Mouse (Mus musculus): ENCODE data around the gene Irf1. TPM values are rescaled to one million over a fixed set of nuclear protein-coding genes. Genes with fewer than 3 reads are reported as not detected.

Gene Irf1
- polyA plus RNA-seq, 1 experiment from 2014 or later: 8.2 TPM

- WGBS: 89% methylated on average over 2 of the region's 2 CpGs
- Histone ChIP-seq H3K27me3 (ENCODE audit: low read depth, poor library complexity, severe bottlenecking) (no peaks in the 10 kb centered on the region), H3K4me1 (peaks cover 6% of the 10 kb centered on the region; the same call in 1 of the 2 replicates)
Measured at GRCm38 (mm10) chr11:53779808-53780207, 10.0 kb downstream of the Irf1 start.

GRCm38 (mm10) chr11:53780262-53780661, 10.4 kb downstream of the Irf1 start:
- H3K36me3 ChIP-seq: peaks cover 13% of the 10 kb centered on the region
- WGBS: 71% methylated on average over 3 of the region's 3 CpGs
- peaks cover 6% of the 10 kb centered on the region; the same call in 1 of the 2 replicates for H3K4me1 ChIP-seq
- no peak overlapping the region for H3K27ac ChIP-seq
- H3K9me3 ChIP-seq (replicated peaks): no peaks in the 10 kb centered on the region
- H3K27me3 ChIP-seq (ENCODE audit: low read depth, poor library complexity, severe bottlenecking): no peaks in the 10 kb centered on the region
- DNase-seq (ENCODE audit: low spot score): no peak
- no peak overlapping the region for H3K4me3 ChIP-seq

More at GRCm38 (mm10) chr11:53779808-53780207, 10.0 kb downstream of the Irf1 start:
- Histone ChIP-seq H3K36me3 (peaks cover 17% of the 10 kb centered on the region), H3K4me3 (no peak overlapping the region), H3K27ac (no peak overlapping the region), H3K9me3 (replicated peaks) (no peaks in the 10 kb centered on the region)
- no peak for DNase-seq (ENCODE audit: low spot score)

- Histone ChIP-seq H3K27ac (no peak overlapping the region), H3K27me3 (ENCODE audit: low read depth, poor library complexity, severe bottlenecking) (no peaks in the 10 kb centered on the region)
- 90% methylated on average over 4 of the region's 4 CpGs for WGBS
Measured at GRCm38 (mm10) chr11:53781201-53781775, 11.5 kb downstream of the Irf1 start.

DNA sequence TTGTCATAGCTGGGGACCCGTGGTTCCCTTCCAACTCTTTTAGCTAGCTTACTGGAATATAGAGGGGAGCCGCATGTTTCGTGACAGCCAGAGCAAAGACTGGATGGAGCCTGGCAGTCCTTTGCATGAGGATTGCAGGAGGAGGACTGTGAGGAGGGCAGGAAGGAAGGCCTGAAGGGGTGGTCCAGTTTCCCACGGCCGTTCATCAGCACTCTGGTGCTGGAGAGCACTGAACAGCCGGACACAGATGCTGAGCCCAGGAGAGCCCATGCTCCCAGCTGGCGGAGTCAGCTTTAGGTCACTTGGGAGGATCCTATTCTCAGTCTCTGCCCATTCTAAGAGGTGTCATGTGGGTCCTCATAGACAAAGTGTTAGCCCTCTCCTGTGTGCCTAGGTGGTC, 12.2 kb downstream of the Irf1 start:
- Histone ChIP-seq H3K4me3 (no peak overlapping the region), H3K27me3 (ENCODE audit: low read depth, poor library complexity, severe bottlenecking) (no peaks in the 10 kb centered on the region), H3K4me1 (peaks cover 6% of the 10 kb centered on the region; the same call in 1 of the 2 replicates), H3K9me3 (replicated peaks) (no peaks in the 10 kb centered on the region), H3K27ac (no peak overlapping the region), H3K36me3 (no peaks in the 10 kb centered on the region)
- no peak for DNase-seq (ENCODE audit: low spot score)
- 93% methylated on average over 7 of the region's 7 CpGs for WGBS

More at GRCm38 (mm10) chr11:53781201-53781775, 11.5 kb downstream of the Irf1 start:
- Histone ChIP-seq H3K9me3 (replicated peaks) (no peaks in the 10 kb centered on the region), H3K4me3 (no peak overlapping the region), H3K4me1 (peaks cover 6% of the 10 kb centered on the region; the same call in 1 of the 2 replicates), H3K36me3 (peaks cover 5% of the 10 kb centered on the region)
- no peak for DNase-seq (ENCODE audit: low spot score)

- Histone ChIP-seq H3K4me1 (peaks cover 12% of the 10 kb centered on the region), H3K36me3 (no peaks in the 10 kb centered on the region), H3K4me3 (no peak overlapping the region), H3K9me3 (replicated peaks) (no peaks in the 10 kb centered on the region), H3K27me3 (ENCODE audit: low read depth, poor library complexity, severe bottlenecking) (no peaks in the 10 kb centered on the region), H3K27ac (no peak overlapping the region)
- 93% methylated on average over 9 of the region's 9 CpGs for WGBS
- DNase-seq (ENCODE audit: low spot score): no peak
Measured at GRCm38 (mm10) chr11:53783288-53783687, 13.5 kb downstream of the Irf1 start.

DNA sequence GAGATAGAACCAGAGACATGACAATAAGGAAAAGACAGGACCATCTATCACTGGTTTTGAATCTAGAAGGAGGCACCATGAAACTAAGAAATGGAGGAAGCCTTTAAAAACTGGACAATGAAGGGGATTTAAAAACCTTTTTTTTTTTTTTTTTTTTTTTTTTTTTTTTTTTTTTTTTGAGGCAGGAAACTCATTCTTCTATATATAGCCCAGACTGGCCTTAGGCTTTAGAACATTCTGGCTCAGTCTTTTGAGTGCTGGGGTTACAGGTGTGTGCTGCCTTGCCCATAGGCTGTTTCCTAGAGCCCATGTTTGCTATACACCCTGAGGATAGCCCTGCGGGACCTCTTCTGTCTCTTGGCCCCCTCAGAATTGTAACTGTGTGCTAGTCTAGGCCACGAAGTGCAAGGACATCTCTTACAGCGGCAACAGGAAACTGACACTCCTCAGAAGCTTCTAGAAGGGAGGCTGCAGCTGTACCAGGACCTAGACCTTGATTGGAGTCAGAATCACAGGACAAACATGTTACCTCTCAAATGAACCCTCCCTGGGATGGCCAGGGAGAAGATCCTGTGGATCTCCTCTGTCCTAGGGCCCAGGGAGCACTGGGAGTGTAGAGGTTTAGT, 15.6 kb downstream of the Irf1 start:
- Histone ChIP-seq H3K27ac (no peak overlapping the region), H3K27me3 (ENCODE audit: low read depth, poor library complexity, severe bottlenecking) (no peaks in the 10 kb centered on the region), H3K9me3 (replicated peaks) (no peaks in the 10 kb centered on the region), H3K4me3 (no peak overlapping the region), H3K4me1 (peaks cover 23% of the 10 kb centered on the region), H3K36me3 (no peaks in the 10 kb centered on the region)
- no peak for DNase-seq (ENCODE audit: low spot score)
- WGBS: 87% methylated on average over 3 of the region's 3 CpGs

- no peaks in the 10 kb centered on the region for H3K9me3 ChIP-seq (replicated peaks)
- peaks cover 21% of the 10 kb centered on the region for H3K4me1 ChIP-seq
- H3K36me3 ChIP-seq: no peaks in the 10 kb centered on the region
- WGBS: 86% methylated on average over 13 of the region's 13 CpGs
- no peaks in the 10 kb centered on the region for H3K27me3 ChIP-seq (ENCODE audit: low read depth, poor library complexity, severe bottlenecking)
- no peak overlapping the region for H3K4me3 ChIP-seq
- no peak for DNase-seq (ENCODE audit: low spot score)
- no peak overlapping the region for H3K27ac ChIP-seq
Measured at GRCm38 (mm10) chr11:53786058-53787031, 16.5 kb downstream of the Irf1 start.

GRCm38 (mm10) chr11:53788196-53788595, 18.4 kb downstream of the Irf1 start:
- 69% methylated on average over 8 of the region's 8 CpGs for WGBS

GRCm38 (mm10) chr11:53789277-53789676, 19.5 kb downstream of the Irf1 start:
- no peaks in the 10 kb centered on the region for H3K27me3 ChIP-seq (ENCODE audit: low read depth, poor library complexity, severe bottlenecking)
- no peaks in the 10 kb centered on the region for H3K36me3 ChIP-seq
- DNase-seq (ENCODE audit: low spot score): no peak
- no peak overlapping the region for H3K4me3 ChIP-seq
- no peak overlapping the region for H3K27ac ChIP-seq
- peaks cover 23% of the 10 kb centered on the region for H3K4me1 ChIP-seq
- 77% methylated on average over 3 of the region's 3 CpGs for whole genome bisulfite sequencing
- no peaks in the 10 kb centered on the region for H3K9me3 ChIP-seq (replicated peaks)

More at GRCm38 (mm10) chr11:53788196-53788595, 18.4 kb downstream of the Irf1 start:
- Histone ChIP-seq H3K36me3 (no peaks in the 10 kb centered on the region), H3K9me3 (replicated peaks) (no peaks in the 10 kb centered on the region), H3K4me3 (no peak overlapping the region), H3K4me1 (peaks cover 20% of the 10 kb centered on the region), H3K27me3 (ENCODE audit: low read depth, poor library complexity, severe bottlenecking) (no peaks in the 10 kb centered on the region), H3K27ac (peak overlapping the region; percentile 11; the same call in 1 of the 2 replicates)
- DNase-seq (ENCODE audit: low spot score): no peak

DNA sequence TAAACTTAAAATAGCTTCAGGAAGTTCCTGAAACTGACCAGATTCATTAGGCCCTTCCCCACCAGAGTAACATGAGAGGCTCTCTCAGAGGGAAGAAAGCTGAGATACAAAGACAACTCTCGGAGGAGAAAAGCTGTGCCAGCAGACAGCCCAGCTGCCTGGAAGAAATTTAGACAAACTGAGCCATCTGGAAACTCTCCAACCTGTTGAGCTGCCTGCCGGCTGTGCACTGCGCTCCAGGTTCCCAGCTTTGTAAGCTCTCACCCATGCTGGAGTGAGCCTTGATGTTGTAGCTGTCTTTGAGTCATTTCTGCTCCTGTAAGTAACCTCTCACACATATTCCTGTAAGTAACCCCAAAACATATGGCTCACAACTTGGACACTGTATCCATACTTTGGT, 23.2 kb downstream of the Irf1 start:
- Histone ChIP-seq H3K36me3 (no peaks in the 10 kb centered on the region), H3K4me1 (peaks cover 40% of the 10 kb centered on the region), H3K9me3 (replicated peaks) (no peaks in the 10 kb centered on the region), H3K4me3 (no peak overlapping the region), H3K27ac (no peak overlapping the region), H3K27me3 (ENCODE audit: low read depth, poor library complexity, severe bottlenecking) (no peaks in the 10 kb centered on the region)
- DNase-seq (ENCODE audit: low spot score): no peak
- 76% methylated on average over 3 of the region's 3 CpGs for WGBS

DNA sequence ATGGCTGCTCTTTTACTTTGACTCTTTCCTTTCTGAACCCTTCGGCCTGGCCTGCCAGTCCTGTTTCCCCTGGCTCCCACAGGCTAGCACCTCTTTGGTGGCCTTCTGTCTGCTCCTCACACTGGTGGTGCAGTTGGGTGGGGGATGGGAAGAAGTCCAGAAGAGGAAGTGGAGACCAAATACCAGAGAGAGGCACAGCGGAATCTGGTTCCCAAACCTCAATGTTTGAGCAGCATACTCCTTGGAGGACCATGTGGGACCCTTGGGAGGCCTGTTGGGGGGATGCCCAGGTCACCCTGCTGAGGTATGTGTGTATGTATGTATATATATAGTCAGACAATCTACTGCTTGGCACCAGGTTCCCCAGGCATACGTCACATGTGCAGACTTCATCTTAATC, 24.2 kb downstream of the Irf1 start:
- 81% methylated on average over 3 of the region's 3 CpGs for WGBS

GRCm38 (mm10) chr11:53794671-53795557, 25.1 kb downstream of the Irf1 start:
- DNase-seq (ENCODE audit: low spot score): no peak
- H3K4me3 ChIP-seq: no peak overlapping the region
- WGBS: 72% methylated on average over 25 of the region's 25 CpGs

More for the DNA sequence above, 24.2 kb downstream of the Irf1 start:
- peak overlapping the region; percentile 53; the same call in 1 of the 2 replicates for H3K27ac ChIP-seq
- no peak for DNase-seq (ENCODE audit: low spot score)
- H3K36me3 ChIP-seq: no peaks in the 10 kb centered on the region
- no peak overlapping the region for H3K4me3 ChIP-seq
- peaks cover 32% of the 10 kb centered on the region for H3K4me1 ChIP-seq
- no peaks in the 10 kb centered on the region for H3K27me3 ChIP-seq (ENCODE audit: low read depth, poor library complexity, severe bottlenecking)
- H3K9me3 ChIP-seq (replicated peaks): no peaks in the 10 kb centered on the region

More at GRCm38 (mm10) chr11:53794671-53795557, 25.1 kb downstream of the Irf1 start:
- Histone ChIP-seq H3K9me3 (replicated peaks) (no peaks in the 10 kb centered on the region), H3K27ac (peak overlapping the region; percentile 74), H3K4me1 (peaks cover 26% of the 10 kb centered on the region), H3K36me3 (no peaks in the 10 kb centered on the region), H3K27me3 (ENCODE audit: low read depth, poor library complexity, severe bottlenecking) (no peaks in the 10 kb centered on the region)
